Mouse (Mus musculus): ENCODE measurements around the gene Ficd. TPM values are rescaled to one million over a fixed set of nuclear protein-coding genes. Genes with fewer than 3 reads are reported as not detected.
"Not testable (repeated sequence)": the region's sequence is repeated elsewhere in the genome, so short reads cannot be mapped to it uniquely, and the experiment has no call there.

Gene Ficd
- polyA plus RNA-seq, 2 experiments from 2014 or later: 3.3 to 5.2 TPM

DNA sequence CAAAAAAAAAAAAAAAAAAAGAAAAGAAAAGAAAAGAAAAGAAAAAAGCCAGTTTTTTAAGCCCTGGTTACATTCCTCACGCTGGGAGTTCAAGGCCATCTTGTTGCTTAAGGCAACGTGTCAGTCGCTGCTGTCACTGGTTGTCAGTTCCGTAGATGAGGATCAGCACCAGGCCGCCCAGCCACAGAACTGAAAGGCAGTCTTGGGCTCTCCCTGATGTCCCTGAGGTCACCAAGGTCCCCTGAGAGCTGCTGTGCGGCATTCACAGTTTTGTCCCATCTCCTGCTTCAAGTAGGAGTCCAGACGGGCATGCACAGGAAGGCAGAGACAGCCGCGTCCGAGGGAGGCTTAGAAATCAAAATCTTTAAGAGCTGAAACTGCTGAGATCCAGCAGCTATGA, 40.0 kb downstream of the Ficd start:
- ATAC-seq: no peak

DNA sequence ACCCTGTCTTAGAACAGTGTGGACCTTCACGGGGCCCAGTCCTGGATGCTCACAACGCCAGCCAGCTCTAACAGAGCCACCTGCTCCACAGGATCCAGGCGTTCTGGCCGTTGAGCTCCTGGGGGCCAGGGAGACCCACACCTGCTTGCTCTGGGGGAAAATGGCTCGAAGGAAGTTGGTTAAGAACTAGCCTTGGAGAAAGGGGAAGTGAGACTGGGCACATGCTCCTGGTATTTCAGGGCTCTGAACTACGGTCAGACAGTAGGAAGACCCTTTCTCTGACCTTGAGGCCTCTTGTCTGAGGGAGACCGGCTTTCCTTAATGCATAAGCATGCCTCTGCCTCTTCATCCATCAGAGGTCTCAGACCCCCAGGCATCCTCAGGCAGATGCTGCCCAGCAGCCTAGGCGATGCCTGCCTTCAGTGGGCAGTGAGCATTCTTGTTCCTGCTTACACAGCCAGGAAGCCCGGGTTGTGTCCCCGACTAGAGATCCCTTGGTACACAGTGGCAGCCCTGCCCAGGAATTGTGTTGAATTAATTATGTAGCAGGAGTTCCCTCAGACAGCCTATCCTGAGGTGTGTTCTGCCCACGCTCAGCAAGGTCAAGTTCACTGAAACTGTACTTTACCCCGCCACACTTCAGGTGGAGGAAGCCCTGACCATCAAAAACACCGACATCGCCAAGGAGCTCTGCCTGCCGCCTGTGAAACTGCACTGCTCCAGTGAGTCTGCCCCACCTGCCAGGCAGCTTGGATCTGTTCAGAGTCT, 40.7 kb downstream of the Ficd start:
- ATAC-seq: no peak

- no peak for ATAC-seq
Observed at GRCm38 (mm10) chr5:113776896-113777226, 41.3 kb downstream of the Ficd start.

DNA sequence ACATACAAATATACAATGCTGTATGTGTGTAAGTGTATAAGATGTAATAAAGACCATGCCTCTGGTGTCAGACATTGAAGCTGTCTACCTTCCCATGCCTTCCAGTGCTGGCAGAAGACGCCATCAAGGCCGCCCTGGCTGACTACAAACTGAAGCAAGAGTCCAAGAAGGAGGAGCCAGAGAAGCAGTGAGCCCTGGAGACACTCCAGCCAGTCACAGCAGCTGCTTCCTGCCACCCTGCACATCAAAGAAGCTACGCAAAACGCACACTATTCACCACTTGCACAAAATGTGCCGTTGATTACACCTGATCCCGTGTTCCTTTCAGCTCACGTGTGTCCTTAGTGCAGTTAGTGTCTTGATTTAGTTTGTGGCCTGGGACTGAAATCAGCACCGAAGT, 42.1 kb downstream of the Ficd start:
- not testable (repeated sequence) for ATAC-seq

GRCm38 (mm10) chr5:113779569-113779968, 44.0 kb downstream of the Ficd start:
- ATAC-seq: no peak

DNA sequence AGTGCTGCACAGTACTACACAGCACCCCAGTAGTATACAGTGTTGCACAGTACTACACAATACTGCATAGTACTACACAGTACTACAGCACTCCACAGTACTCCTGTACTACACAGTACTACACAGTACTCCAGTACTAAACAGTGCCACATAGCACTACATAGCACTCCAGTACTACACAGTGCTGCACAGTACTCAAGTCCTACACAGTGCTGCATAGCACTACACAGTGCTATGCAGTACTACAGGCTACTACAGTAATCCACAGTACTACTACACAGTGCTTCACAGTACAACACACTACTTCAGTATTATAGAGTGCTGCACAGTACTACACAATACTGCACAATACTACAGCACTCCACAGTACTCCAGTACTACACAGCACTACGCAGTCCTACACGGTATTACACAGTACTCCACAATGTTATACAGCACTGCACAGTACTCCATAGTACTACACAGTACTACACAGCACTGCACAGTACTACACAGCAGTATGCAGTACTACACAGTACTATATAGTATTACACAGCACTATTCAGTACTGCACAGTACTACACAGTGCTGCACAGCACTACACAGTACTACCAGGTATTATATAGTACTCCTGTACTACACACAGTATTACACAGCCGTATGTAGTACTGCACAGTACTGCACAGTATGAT, 44.6 kb downstream of the Ficd start:
- no peak for ATAC-seq

DNA sequence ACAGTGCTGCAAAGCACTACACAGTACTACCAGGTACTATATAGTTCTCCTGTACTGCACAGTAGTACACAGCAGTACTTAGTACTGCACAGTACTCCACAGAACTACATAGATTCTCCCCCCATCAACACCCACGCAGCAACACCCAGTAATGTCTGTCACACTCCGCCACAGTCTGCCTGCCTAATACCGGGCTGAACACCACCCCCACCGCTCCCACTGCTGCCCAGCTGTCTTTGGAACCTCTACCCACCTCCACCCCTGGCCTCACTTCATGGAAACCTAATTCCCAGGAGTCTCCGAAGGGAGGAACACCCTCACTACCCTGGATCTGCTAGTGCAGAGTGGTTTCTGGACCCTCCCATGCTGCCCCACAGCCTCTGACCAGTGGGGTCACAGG, 45.2 kb downstream of the Ficd start:
- no peak for ATAC-seq

DNA sequence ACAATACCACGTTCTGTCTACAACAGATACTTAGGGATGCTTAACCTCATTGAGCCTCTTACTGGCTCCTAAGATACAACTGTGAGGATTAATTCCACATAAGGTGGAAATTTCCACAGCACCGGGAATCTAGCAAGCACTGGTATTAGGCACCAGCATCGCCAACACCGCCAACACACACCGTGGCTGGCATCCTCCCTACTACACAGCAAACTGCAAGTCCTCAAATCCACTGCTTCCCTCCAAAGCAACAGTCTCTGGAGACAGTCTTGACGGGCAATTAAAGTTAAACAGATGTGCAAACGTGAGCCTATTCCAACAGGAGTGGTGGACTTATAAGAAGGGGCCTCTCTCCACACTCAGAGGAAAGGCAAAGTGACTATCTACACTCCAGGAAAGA, 45.7 kb downstream of the Ficd start:
- ATAC-seq: no peak

- no peak for ATAC-seq
Observed at GRCm38 (mm10) chr5:113781875-113782274, 46.3 kb downstream of the Ficd start.

GRCm38 (mm10) chr5:113782624-113783023, 47.0 kb downstream of the Ficd start:
- ATAC-seq: no peak

DNA sequence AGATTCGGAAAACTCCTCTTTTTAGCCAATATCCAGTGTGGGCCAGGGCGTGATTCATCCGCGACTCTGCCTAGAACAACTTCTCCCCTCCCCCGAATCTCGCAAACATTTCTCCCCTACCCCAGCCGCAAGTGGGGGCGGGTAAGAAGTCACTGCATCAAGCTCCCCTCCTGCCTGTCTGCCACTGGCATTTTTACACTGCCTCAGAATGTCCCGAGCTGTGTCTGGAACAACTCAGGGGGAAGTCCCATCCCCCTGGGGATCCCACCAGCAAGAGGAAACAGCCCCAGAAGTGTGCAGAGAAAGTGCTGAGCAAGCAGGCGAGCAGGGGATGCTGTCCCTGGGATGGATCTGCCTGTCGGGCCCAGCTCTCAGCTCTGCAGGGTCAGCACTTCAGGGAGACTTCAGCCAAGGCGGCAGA, 48.0 kb downstream of the Ficd start:
- no peak for ATAC-seq

GRCm38 (mm10) chr5:113784104-113784503, 48.5 kb downstream of the Ficd start:
- not testable (repeated sequence) for ATAC-seq

DNA sequence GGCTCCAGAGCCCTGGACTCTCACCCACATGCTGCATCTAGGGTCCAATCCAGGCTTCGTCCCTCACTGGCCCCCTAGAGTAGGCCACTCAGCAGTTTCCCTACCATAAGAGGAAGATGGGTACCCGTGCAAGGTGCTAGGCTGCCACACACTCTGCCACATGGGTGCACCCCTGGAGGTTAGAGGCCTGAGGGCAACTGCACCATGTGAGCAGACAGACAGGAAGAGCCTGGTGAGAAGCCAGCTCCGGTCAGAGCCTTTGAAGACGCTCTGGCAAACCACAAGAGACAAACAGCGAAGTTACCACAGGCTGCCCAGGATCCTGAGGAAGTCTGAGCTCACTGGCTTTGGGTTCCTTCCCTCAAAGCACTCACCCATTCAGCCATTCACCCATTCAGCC, 51.4 kb downstream of the Ficd start:
- no peak for ATAC-seq

DNA sequence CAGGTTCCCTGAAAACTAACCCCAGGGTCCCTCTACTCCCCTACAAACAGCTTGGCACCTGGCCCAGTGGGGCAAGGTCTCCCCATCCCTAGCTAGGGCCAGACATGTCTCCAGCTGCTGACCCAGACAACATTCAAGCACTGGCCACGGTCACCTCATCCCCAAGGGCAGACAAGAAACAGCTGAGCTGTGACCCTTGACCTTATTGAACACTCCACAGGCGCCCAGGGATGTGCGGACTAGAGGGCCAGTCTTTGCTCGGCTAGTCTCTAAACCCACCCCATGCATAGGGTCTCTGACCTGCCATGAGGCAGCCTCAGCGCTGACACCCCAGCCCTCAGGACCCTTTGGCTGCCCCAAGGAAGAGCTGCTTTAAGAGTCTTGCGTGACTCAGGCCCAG, 53.0 kb downstream of the Ficd start:
- no peak for ATAC-seq

DNA sequence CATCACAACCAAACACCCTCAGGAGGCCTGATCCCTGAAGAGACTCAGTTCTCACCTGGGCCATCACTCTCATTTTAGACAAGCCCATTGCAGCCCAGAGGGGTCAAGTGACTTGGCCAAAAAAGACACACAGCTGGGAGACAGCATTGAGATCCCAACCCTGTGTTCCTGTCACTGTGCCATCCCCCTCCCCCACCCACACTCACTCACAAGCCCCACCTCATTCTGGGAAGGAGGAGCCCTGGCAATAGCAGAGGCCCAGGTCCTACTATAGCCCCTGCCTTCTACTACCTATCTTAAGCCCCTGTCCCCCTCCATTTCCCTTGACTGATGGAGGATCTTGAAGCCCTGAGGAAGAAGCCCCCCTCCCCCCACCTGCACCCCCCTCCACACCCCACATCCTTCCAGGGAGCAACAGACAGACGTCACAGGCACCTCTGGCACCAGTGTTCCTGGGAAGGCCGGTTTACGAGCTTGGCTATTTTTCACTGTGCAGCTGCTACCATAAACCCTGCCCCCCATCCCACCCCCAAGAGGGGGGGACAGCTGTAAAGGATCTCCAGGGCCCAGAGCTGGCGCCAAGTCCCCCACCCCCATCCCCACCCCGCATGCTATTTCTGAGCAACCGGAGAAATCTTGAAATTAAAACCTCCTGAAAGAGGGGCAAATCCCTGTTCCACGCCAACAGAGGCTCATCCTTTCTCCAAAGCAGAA, 53.6 kb downstream of the Ficd start:
- no peak for ATAC-seq

Other genes starting within 250 kb of the Ficd start
- gene Wscd2, start 245.5 kb upstream of the Ficd start, polyA plus RNA-seq (2017; shearing (Covaris generic)): 1 to 10 TPM; 1.6 to 2.2 TPM
- gene Cmklr1, start 85.4 kb upstream of the Ficd start, polyA plus RNA-seq (2017; shearing (Covaris generic)): not detected
- not detected for gene 1700069L16Rik, start 11.0 kb upstream of the Ficd start, polyA plus RNA-seq (2017; shearing (Covaris generic))
- 10 to 100 TPM in 1 of 2 experiments, 1 to 10 TPM in 1; 8.0 to 18.9 TPM for gene Sart3, start 36.7 kb downstream of the Ficd start, polyA plus RNA-seq (2017; shearing (Covaris generic))
- 10 to 100 TPM; 23.8 to 24.5 TPM for gene Iscu, start 36.9 kb downstream of the Ficd start, polyA plus RNA-seq (2017; shearing (Covaris generic))
- gene Tmem119, start 64.7 kb downstream of the Ficd start, polyA plus RNA-seq (2017; shearing (Covaris generic)): not detected
- gene Selplg, start 96.8 kb downstream of the Ficd start, polyA plus RNA-seq (2017; shearing (Covaris generic)): 100 to 1,000 TPM; 629 to 698 TPM
- gene Coro1c, start 173.0 kb downstream of the Ficd start, polyA plus RNA-seq (2017; shearing (Covaris generic)): 10 to 100 TPM; 59.2 to 70.7 TPM

Measured in activated CD4-positive, CD25-positive, alpha-beta regulatory T cell, adult 4 months (primary cell).